Mouse (Mus musculus) megakaryocyte, adult 5-6 weeks (primary cell): ENCODE results near the gene Ndufb4. TPM values are rescaled to one million over a fixed set of nuclear protein-coding genes. Genes with fewer than 3 reads are reported as not detected.
"Not testable (repeated sequence)": the region's sequence is repeated elsewhere in the genome, so short reads cannot be mapped to it uniquely, and the experiment has no call there.

Source experiments
- ATAC-seq: 2 replicates; pipeline ENCODE4 v1.8.0; 2016; ENCODE audit warnings: mild to moderate bottlenecking, inconsistent platforms; ENCODE audit not compliant: poor library complexity, severe bottlenecking
- total RNA-seq, 2 experiments: library from RNA; stranded (forward) in 1 of 2; stranded (reverse) in 1 of 2; fragments of 153-499, 151-499 nt in 1 of 2; fragments of 221-1000, 200-1000 nt in 1 of 2; gene quantifications; 2 replicates each; pipeline versions ENCODE4 v1.2.3 to v1.2.4; 2015 to 2017

Ndufb4 gene
- total RNA-seq, 2 experiments from 2014 or later: 11.5 to 58.3 TPM

DNA sequence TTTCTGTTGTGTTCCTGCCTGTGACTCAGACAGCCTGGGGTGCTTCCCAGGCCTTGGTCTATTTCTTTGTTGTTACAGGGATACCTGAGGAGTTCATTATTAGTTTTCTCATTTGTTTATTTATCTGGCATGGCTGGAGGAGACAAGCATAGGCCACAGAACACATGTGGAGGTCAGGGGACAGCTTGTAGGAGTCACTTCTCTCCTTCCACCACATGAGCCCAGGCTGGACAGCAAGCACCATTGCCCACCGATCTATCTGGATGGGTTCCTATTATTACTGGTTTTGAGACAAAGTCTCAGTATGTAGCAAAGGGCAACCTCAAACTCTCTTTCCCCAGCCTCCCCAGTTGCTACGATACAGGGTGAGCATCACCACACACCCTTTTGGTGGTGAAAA lies 26.0 kb upstream of the Ndufb4 start:
- ATAC-seq: no peak

DNA sequence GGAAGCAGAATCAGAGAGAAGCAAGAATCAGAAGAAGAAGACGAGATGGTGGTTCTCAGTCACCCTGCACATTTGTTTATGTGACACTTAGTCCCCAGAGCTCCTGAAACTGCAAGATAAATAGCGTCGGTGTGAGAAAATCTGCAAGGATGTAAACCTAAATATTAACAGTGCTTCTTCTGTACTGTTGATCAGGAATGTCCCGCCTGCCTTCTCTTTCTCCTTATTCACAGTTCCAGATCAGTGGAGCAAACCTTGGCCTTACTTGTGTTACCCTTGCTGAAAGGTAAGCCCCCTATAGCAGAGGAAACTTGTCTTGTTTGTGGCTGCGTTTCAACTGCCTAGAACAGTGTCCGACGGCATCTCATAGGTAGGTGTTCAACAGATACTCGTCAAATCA lies 23.3 kb upstream of the Ndufb4 start:
- no peak for ATAC-seq

DNA sequence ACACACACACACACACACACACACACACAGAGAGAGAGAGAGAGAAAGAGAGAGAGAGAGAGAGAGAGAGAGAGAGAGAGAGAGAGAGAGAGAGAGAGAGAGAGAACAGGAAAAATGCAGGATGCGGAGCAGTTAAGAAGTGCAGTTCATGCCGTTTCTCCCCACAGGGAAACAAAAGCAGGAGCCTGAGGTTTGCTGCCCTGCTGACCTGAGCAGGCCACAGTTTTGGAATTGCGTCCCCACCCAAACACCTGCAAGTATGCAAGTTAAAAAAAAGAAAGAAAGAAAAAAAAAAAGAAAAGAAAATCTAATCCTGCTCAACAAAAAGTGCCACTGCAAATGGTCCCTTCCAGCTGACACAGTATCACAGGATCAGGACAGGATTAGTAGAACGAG lies 22.4 kb upstream of the Ndufb4 start:
- ATAC-seq: no peak

DNA sequence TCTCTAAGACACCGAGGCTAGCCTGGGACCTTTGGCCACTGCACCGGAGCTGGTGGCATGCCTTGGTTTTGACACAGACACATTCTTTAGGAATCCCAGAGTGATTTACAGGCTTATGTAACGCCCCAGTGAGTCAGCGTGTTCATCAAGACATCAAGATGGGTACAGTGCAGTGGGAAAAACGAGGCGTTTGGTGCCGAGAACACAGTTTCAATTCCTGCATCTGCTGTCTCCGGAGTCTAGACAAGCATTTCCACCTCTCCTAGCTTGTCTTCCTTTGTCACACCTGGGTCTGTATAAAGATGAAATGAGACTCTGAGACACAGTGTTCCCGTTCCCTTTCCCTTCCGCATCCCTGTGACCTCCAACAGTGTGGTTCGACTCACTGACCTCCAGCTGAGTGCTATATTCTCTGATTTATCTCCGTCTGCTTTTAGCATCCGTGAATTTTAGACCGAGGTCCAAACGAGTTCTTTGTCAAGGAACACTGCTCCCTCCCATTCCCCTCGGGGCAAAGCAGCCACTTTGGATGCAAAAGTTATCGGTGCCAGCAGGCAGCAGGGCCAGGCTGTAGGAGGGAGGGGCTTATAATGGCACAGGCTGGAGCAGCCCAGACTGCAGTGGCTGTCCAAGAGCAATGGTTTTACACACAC lies 21.9 kb upstream of the Ndufb4 start:
- ATAC-seq: no peak

DNA sequence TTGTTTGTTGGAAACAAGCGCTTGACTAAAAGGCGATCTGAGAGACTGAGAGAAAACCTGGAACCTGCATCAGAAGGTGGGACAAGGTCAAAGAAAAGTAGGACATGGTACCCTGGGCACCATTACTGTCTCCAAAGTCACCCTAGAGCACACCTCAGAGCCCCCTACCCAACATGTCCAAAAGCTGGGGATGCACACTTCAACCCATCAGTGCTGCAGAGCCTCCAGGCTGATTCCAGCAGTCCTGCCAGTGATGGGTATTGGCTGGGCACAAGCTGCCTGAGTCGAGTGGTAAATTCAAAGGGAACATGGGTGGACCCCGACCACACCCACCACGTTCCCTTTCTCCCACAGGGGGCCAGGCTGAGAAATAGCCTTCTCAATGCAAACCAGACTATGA lies 21.1 kb upstream of the Ndufb4 start:
- ATAC-seq: no peak

DNA sequence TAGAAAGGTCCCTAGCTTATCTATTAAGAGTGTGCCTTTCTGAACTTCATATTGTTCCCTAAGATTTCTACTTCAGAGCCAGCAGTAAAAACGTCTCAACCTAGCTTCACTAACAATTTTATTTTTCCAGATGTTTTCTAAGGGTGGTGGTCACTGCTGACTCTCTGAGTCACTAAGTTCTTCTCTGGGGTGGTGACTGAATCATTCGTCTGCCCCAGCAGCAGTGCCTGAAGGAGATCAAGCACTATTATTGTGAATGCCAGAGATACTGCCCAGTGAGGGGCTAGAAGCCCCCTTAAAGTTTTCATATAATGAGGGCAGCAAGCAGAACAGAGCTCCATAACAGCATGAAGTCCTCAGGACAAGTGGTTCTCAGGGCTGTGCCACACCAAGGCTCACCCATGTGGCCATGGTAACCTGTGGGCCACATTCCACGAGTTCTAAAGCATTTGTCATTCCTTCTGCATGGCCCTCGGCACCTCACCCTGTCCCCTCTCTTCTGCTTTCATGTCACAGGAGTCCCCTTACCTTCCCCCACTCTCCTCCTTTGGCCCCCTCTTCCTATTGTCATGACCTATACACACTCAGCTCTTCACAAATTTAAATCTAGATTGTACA lies 16.5 kb upstream of the Ndufb4 start:
- ATAC-seq: no peak

DNA sequence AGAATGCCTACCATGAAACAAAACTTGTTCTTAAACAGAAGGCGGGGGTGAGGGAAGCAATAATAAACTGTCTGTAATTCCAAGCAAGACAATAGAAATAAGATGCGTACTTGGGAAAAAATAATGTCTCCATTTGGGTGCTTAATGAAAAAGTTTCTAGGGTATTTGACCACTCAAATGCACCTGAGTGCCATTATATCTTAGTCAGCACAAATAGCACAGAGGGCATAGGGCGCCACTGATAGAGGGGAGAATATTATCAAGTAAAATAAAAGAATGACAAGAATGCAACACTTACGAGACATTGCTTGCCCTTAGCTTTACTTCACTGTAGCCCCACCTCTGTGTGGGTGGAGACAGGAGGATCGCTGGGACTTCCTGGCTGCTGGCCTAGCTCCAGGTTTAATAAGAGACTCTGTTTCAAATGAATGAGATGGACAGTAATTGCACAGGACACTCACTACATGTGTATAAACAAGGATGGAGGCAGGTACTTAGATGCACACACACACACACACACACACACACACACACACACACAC lies 11.2 kb upstream of the Ndufb4 start:
- ATAC-seq: no peak

DNA sequence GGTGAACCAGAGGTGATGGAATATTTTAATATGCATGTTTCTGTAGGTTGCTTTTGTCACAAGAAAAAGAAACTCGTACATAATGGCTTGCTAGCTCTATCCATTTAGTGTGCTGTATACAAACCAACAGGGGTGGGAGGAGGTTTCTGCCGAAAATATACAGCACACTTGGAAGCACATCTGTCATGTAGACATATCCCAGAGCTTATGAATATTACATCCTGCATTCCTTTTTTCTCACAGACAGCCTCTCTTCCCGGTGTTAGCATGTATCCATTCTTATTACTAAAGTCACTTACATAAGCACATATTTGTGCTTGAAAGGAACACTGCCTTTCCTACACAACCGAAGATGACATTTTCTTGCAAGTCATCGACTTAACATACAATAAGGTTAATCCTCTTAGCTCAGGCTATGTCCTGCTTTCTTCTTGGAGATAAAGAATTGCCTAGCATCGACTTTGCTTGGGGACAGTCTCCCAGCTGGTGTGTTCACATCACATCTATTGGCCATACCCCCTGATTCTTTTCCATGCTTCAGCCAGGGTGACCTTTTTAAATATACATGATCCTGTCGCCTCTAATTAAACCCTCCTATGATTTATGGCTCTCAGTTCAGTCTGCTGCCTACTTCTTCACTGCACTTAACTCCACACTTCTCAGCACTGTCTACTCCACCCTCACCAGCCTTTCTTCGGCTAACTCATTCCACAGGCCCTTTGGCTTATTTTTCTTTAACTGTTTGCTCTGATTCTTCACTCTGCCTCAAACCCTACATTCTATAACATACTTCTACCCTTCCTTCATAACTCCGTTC lies 9.6 kb upstream of the Ndufb4 start:
- no peak for ATAC-seq

DNA sequence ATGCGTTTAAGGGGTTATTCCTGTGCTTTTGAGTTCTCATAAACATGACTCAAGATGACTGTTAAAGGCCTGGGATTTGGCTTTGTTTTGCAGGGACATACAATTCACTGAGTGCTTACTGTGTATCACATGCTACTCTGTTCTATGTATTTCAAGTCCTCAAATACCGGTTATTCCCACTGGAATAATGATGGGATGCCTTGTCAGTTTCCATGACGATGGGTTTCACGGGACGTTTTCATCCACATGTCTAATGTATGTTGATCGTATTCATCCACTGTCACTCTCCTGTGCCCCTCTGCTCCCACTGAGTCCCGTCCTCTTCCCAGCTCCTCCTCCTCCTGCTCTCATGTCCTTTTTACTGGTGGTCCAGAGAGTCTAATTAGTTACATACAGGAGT lies 2.5 kb upstream of the Ndufb4 start:
- ATAC-seq: no peak

DNA sequence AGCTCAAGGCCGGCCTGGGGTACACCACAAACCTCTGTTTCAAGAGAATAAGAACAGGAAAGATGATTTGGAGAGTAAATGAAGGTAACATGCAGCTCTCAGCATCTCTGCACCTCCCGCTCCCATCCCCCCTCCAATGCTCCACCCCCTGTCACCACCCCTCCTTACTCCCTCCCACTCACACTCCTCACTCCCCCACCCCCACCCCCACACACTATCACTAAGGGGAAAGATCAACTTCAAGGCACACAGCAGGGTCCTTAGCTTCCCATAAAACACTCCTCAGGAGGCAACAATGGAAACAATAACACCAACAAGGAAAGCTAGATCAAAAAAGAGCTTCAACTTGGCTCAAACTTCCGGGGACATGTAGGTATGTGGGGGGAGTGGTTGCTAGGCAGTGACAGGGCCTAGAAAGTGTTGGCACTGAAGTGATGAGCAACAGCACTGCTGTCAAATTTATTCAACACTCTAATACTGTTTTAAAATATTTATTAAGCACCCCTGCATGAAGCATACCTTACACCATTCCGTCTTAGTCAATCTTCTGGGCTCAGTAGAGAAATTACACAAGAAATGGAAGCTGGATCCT lies 1.6 kb upstream of the Ndufb4 start:
- ATAC-seq: no peak

DNA sequence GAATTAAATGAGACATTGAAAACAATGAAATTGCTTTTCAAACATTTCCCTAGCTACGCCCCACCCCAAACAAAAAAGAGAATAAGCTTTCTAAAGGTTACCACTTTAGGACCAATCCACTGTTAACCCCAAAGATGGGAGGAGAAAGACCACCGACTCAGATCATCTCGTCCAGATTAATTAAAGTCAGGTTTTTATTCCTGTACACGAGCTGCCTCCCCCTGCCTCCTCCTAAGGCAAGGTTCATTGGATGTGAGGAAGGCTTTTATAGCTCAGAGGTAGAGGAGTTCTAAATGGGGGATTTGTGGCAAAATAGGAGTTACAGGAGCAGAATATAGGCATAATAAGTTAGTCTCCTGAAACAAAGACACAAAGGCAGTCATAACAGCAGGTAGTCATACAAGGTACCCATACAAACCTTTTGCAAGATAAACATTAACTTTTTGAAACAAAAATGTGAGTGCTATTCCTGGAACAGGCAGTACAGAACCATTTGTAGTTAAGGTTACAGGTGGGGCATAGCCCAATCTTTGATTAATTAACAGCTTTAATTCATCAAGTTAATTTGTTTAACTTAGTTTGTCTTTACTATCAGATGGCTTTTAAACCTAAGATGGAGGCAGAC lies 690 bp upstream of the Ndufb4 start:
- no peak for ATAC-seq

DNA sequence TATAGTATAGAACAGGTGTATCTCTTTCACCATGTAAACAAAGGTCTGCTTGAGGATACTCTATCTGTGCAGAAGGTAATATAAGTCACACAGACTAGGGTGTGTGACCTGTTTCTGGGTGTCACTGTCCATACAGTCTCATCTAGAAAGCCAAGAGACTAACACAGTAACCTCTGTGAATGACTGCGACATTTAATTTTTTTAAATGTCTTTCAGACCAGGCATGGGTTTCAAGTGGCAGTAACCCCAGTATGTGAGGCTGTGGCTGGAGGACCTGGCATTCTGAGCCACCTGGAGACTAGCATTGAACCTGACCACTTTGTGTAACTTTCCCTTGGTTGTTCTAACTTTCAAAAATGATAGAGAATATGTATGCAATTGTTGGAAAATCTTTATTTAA lies 1.2 kb downstream of the Ndufb4 start:
- ATAC-seq: no peak

DNA sequence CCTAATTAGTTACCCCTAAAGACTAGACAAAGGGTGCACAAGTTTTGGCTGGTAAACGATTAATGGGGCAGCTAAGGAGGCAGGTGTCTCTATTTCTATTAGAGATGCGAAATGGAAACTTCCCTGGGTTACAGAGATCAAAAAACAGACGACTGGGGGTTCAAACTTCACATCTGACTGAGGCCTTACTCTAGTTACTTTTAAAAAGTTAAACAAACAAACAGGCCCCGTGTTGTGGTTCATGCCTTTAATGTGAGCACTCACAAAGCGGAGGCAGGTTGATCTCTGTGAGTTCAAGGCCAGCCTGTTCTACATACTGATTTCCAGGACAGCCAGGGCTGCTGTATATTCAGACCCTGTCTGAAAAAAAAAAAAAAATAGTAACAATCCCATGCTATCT lies 1.6 kb downstream of the Ndufb4 start:
- no peak for ATAC-seq

DNA sequence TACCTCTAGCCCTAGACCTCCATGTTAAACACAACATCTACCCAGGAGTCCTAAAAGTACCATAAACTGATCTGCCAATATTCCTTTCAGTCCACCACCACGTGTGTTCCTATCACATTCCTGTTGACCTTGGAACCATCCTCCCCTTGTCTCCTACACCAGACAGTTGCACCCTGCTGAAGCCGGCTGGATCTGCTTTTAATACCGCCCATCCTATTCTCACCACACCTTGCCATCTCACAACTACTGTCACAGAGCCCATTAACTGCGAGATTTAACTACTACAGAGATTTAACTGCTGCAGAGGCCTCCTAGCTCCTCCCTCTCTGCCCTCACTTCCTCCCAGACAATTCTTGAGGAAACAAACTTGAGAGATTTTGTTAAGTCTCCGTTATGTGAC lies 2.8 kb downstream of the Ndufb4 start:
- ATAC-seq: no peak

DNA sequence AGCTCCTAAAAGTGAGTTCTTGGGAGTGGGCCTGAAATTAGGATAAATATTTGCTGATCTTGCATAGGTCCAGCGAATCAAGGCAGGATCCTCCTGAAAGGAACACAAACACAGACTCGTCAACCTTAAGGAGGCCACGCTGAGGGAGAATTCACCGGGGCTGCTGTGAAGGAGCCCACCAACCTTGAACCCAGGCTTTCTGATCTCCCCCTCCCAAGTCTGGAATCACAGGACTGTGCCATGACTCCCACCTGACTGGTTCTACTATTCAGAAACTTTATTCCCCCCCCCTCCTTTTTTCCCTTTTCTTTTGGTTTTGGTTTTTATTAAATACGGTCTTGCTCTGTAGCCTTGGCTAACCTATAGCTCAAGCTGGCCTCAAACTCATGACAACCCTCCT lies 5.2 kb downstream of the Ndufb4 start:
- ATAC-seq: no peak

DNA sequence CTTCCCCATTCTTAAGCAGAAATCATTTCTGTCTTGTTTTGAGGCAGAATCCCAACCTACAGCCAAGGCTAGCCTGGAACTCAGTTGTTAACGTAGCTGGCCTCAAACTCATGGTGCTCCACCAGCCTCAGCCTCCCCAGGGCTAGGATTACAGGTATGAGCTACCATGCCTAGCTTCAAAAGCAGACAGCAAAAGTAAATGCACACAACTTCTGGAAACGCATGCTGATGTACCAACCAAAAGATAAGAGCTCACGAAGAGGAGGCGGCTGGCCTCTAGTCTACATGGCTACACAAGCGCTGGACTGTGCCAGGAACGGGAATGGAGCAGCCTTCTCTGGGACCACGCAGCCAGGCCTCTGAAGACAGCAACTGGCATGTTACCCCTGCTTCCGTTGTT lies 6.3 kb downstream of the Ndufb4 start:
- ATAC-seq: no peak

DNA sequence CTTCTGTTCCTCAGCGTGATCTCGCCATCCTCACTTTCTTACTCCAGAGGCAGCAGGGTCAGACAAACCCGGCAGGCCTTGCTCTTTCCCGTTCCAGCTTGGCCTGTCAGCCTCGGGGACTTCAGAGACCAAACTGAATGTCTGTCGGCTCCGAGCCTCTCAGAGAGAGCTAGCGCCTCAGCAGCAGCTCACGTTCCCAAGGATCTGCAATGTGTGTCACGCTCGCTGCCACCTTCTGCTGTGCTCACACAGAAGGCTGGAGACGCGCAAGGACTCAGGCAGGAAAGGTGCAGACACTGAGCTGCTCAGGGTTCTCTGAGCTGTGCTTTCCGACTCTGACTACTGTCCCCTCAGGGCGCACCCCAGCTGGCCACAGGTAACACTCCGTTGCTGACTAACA lies 7.2 kb downstream of the Ndufb4 start:
- no peak for ATAC-seq

DNA sequence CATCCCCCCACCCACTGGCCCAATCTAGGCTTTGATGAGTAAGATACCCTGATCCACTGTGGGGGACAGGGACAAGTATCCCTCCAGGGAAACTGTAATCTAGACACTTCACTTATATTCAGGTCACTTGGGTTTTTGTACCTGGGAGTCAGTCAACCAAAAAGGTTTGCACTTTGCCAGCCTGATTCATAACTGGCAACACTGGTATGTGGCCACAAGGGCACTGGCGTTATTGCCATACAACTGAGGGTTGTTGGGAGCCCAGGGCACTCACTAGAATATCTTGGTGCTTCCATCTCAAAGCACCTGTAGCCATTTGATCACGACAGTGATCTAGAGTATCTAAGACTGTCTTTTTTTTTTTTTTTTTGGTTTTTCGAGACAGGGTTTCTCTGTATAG lies 8.5 kb downstream of the Ndufb4 start:
- ATAC-seq: no peak

DNA sequence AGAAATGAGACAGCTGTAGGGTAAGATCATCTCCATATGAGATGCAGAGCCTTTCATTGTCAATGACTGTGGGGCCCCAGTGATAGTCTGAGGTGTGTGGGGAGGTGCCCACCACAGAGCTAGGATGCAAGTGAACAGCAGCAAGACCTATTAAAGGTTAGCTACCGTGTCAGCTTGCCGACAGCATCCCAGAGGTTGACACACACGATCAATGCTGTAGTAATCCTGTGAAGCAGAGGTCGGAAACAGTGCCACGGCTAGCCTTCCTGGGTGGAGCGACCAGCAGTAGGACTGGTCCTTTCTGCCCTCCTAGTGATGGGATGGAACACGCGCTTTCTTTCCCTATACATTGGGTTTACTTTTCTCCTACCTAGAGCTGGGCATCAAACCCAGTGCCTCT lies 9.0 kb downstream of the Ndufb4 start:
- ATAC-seq: no peak

DNA sequence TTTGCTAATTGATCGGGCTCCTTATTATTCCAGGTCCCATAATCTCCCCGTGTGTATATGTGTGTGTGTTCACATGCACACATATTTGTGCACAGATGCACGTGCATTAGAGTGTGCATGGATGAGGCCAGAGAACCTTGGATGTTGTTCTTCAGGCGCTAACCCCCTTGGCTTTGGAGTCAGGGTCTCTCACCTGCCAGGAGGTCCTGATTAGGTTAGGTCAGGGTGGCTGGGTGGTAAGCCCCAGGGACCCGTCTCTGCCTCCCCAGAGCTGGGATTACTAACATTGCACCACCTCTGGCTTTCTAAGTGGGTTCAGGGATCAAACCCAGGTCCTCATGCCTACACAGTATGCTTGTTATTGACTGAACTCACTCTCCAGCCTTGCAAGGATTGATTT lies 9.8 kb downstream of the Ndufb4 start:
- ATAC-seq: no peak

DNA sequence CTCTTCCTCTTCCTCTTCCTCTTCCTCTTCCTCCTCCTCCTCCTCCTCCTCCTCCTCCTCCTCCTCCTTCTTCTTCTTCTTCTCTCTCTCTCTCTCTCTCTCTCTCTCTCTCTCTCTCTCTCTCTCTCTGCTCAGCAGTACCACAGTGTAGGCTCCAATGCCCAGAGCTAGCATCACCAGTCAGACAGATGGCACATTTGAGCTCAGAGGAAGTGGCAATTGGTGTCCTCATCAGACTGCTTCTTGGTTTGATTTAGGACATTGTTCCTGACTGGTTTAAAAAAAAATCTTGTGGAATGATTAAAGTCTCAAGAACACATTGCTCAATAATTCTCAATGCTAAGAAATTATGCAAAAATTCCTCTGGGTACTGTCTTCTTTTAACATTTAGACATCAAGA lies 13.7 kb downstream of the Ndufb4 start:
- not testable (repeated sequence) for ATAC-seq
